Mouse (Mus musculus): Measurements from ENCODE around the gene Olfr643. TPM values are rescaled to one million over a fixed set of nuclear protein-coding genes. Genes with fewer than 3 reads are reported as not detected.

Gene Olfr643
- polyA plus RNA-seq, 1 experiment from 2014 or later: not detected

DNA sequence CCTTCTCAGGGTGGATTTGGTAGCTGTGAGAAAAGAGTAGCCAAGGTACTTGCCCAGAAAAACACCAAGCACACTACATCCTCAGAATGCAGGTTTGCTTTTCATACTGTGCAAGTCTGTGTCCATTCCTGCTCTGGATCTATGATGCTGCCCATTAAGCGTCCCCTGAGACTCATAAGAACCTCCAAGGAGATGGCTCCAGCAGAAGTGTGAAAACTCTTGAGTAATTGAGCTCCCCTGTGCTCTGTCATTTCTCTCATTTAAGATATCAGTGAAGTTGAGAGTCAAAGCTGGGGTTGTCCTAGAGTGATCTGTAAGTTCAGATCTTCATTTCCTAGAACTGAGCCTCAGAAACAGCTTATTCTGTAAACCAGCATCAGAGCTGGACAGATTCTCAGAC is 84.6 kb downstream of the Olfr643 start, which contains the start of gene Olfr642:
Gene Olfr642 (minus strand): TSS at position 101 of the 400 bp plus-strand sequence.
- Histone ChIP-seq H3K27ac (ENCODE audit: low read length) (no peak within 1 kb of the TSS), H3K4me2 (replicated peaks; ENCODE audit: low read depth, low read length) (no peak within 1 kb of the TSS), H3K4me1 (ENCODE audit: control insufficient read depth, insufficient read depth, low read length) (no peaks in the 10 kb centered on the region), H3K27me3 (ENCODE audit: control insufficient read depth, insufficient read depth, low read length) (no peaks in the 10 kb centered on the region), H3K4me3 (ENCODE audit: low read depth, low read length) (no peak within 1 kb of the TSS), H3K9me3 (ENCODE audit: control insufficient read depth, low read depth, low read length) (no peaks in the 10 kb centered on the region), H3K36me3 (ENCODE audit: control insufficient read depth, insufficient read depth, low read length) (no peaks in the 10 kb centered on the region), H3K9ac (replicated peaks; ENCODE audit: low read depth, low read length) (no peak within 1 kb of the TSS)
- ATAC-seq (ENCODE audit: insufficient number of reproducible peaks, insufficient read depth, low FRiP score, low read depth): no peak
- 74% methylated on average over 1 of the region's 1 CpGs for WGBS

DNA sequence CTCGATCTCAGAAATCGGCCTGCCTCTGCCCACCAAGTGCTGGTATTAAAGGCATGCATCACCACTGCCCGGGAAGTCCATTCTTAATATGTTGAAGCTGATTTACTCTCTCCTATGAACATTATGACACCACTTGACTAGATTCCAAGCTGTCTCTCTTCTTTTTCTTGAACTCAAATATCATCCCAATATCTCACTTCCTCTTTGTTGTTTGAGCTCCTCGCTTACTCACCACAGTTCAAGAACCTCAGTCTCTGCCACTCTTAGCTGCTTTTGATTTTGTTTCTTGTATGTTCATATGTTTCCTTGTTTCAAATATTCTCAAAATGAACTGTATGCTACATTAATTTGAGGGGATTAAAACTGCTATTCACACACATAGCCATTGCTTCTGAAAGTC is 86.5 kb downstream of the Olfr643 start:
- H3K4me1 ChIP-seq (ENCODE audit: control insufficient read depth, insufficient read depth, low read length): no peaks in the 10 kb centered on the region
- WGBS: 94% methylated on average over 4 of the region's 4 CpGs

DNA sequence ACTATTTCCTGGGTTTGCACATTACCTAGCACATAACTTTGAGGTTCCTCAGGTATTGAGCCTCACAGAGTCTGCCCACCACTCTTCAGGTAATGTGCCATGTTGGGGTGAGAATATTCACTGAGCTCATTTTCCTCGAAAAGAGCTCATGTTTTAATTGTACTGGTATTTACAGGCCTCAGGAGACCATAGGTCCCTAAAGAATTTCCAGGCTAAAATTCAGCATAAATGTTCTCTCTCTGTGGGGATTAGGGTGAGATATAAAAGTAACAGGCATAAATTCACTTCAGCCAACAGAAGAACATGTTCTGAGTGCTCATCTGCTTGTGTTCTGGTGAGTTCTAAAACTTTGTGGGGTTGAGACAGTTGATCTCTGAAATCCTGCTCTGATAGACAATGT is 102.1 kb downstream of the Olfr643 start, which contains the start of gene Olfr641:
Gene Olfr641 (plus strand): TSS at position 301 of the 400 bp plus-strand sequence.
- 63% methylated on average over 1 of the region's 1 CpGs for WGBS
- Histone ChIP-seq H3K9me3 (ENCODE audit: control insufficient read depth, low read depth, low read length) (no peaks in the 10 kb centered on the region), H3K9ac (replicated peaks; ENCODE audit: low read depth, low read length) (no peak within 1 kb of the TSS), H3K4me2 (replicated peaks; ENCODE audit: low read depth, low read length) (no peak within 1 kb of the TSS), H3K36me3 (ENCODE audit: control insufficient read depth, insufficient read depth, low read length) (no peaks in the 10 kb centered on the region), H3K4me1 (ENCODE audit: control insufficient read depth, insufficient read depth, low read length) (no peaks in the 10 kb centered on the region), H3K27ac (ENCODE audit: low read length) (no peak within 1 kb of the TSS), H3K27me3 (ENCODE audit: control insufficient read depth, insufficient read depth, low read length) (no peaks in the 10 kb centered on the region), H3K4me3 (ENCODE audit: low read depth, low read length) (no peak within 1 kb of the TSS)
- ATAC-seq (ENCODE audit: insufficient number of reproducible peaks, insufficient read depth, low FRiP score, low read depth): no peak

More for the DNA sequence above, 86.5 kb downstream of the Olfr643 start:
- Histone ChIP-seq H3K27me3 (ENCODE audit: control insufficient read depth, insufficient read depth, low read length) (no peaks in the 10 kb centered on the region), H3K27ac (ENCODE audit: low read length) (no peak overlapping the region), H3K9me3 (ENCODE audit: control insufficient read depth, low read depth, low read length) (no peaks in the 10 kb centered on the region), H3K4me2 (replicated peaks; ENCODE audit: low read depth, low read length) (no peak overlapping the region), H3K4me3 (ENCODE audit: low read depth, low read length) (no peak overlapping the region), H3K36me3 (ENCODE audit: control insufficient read depth, insufficient read depth, low read length) (no peaks in the 10 kb centered on the region), H3K9ac (replicated peaks; ENCODE audit: low read depth, low read length) (no peak overlapping the region)
- no peak for ATAC-seq (ENCODE audit: insufficient number of reproducible peaks, insufficient read depth, low FRiP score, low read depth)

DNA sequence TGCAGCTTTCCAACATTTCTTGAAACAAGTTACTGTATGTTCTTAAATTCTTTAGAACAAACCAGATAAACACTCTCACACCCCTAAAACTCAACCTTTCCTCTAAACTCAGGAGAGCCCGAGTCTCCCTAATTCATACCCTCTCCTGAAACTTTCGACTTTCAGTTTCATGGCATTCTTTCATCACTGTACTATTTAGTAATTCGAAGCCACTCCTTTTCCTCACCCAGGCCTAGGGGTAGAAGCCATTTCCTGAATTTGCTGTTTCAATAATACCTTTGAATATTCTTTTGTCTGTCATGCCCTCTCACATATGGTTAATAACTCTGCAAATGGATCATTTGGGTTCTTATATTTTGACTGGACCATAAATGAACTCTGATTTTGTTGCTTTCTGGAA is 110.2 kb downstream of the Olfr643 start:
- no peak for ATAC-seq (ENCODE audit: insufficient number of reproducible peaks, insufficient read depth, low FRiP score, low read depth)
- 84% methylated on average over 3 of the region's 3 CpGs for WGBS
- no peak overlapping the region for H3K4me2 ChIP-seq (replicated peaks; ENCODE audit: low read depth, low read length)
- no peak overlapping the region for H3K9ac ChIP-seq (replicated peaks; ENCODE audit: low read depth, low read length)
- H3K4me1 ChIP-seq (ENCODE audit: control insufficient read depth, insufficient read depth, low read length): no peaks in the 10 kb centered on the region
- no peak overlapping the region for H3K27ac ChIP-seq (ENCODE audit: low read length)
- H3K4me3 ChIP-seq (ENCODE audit: low read depth, low read length): no peak overlapping the region
- H3K9me3 ChIP-seq (ENCODE audit: control insufficient read depth, low read depth, low read length): no peaks in the 10 kb centered on the region
- no peaks in the 10 kb centered on the region for H3K27me3 ChIP-seq (ENCODE audit: control insufficient read depth, insufficient read depth, low read length)
- H3K36me3 ChIP-seq (ENCODE audit: control insufficient read depth, insufficient read depth, low read length): no peaks in the 10 kb centered on the region

DNA sequence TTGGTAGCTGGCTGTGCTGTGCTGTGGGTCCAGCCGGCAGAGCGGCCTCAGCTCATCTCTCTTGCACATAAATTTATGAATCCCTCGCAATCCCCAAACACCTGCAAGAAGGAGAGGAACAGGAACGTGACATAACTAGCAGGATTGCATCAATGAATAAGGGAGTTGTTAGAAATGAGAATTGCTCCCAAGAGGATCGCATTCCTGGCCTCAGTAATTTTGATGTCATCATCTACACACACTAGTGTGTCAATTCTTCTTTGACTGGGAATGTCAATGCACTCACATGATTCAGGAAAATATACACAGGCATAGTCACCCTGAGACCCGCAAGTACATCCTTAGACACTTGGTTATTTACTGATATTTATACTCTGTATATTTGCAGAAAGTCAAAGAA is 111.7 kb downstream of the Olfr643 start, which contains the start of gene Olfr640:
Gene Olfr640 (minus strand): TSS at position 101 of the 400 bp plus-strand sequence.
- no peaks in the 10 kb centered on the region for H3K4me1 ChIP-seq (ENCODE audit: control insufficient read depth, insufficient read depth, low read length)
- H3K4me2 ChIP-seq (replicated peaks; ENCODE audit: low read depth, low read length): no peak within 1 kb of the TSS
- H3K36me3 ChIP-seq (ENCODE audit: control insufficient read depth, insufficient read depth, low read length): no peaks in the 10 kb centered on the region
- ATAC-seq (ENCODE audit: insufficient number of reproducible peaks, insufficient read depth, low FRiP score, low read depth): no peak
- no peaks in the 10 kb centered on the region for H3K27me3 ChIP-seq (ENCODE audit: control insufficient read depth, insufficient read depth, low read length)
- no peak within 1 kb of the TSS for H3K9ac ChIP-seq (replicated peaks; ENCODE audit: low read depth, low read length)
- H3K4me3 ChIP-seq (ENCODE audit: low read depth, low read length): no peak within 1 kb of the TSS
- no peaks in the 10 kb centered on the region for H3K9me3 ChIP-seq (ENCODE audit: control insufficient read depth, low read depth, low read length)
- 82% methylated on average over 6 of the region's 6 CpGs for WGBS
- H3K27ac ChIP-seq (ENCODE audit: low read length): no peak within 1 kb of the TSS

DNA sequence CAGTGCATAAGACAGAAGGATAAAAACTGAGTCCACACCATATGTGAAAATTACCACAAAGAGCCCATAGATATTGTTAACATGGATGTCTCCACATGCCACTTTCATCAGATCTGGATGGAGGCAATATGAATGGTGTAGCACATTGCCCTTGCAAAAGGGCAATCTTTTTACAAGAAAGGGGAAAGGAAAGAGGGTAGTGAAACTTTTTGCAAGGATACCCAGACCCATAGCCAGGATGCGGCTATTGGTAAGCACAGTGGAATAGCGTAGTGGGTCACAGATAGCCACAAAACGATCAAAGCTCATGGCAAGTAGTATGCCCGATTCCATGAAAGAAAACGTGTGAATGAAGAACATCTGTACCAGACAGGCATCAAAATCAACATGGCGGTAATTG is 115.6 kb downstream of the Olfr643 start:
- no peak for ATAC-seq (ENCODE audit: insufficient number of reproducible peaks, insufficient read depth, low FRiP score, low read depth)
- Histone ChIP-seq H3K27ac (ENCODE audit: low read length) (no peak overlapping the region), H3K9ac (replicated peaks; ENCODE audit: low read depth, low read length) (no peak overlapping the region), H3K4me3 (ENCODE audit: low read depth, low read length) (no peak overlapping the region), H3K9me3 (ENCODE audit: control insufficient read depth, low read depth, low read length) (no peaks in the 10 kb centered on the region), H3K4me1 (ENCODE audit: control insufficient read depth, insufficient read depth, low read length) (no peaks in the 10 kb centered on the region), H3K27me3 (ENCODE audit: control insufficient read depth, insufficient read depth, low read length) (no peaks in the 10 kb centered on the region), H3K36me3 (ENCODE audit: control insufficient read depth, insufficient read depth, low read length) (no peaks in the 10 kb centered on the region), H3K4me2 (replicated peaks; ENCODE audit: low read depth, low read length) (no peak overlapping the region)
- 94% methylated on average over 6 of the region's 6 CpGs for WGBS

DNA sequence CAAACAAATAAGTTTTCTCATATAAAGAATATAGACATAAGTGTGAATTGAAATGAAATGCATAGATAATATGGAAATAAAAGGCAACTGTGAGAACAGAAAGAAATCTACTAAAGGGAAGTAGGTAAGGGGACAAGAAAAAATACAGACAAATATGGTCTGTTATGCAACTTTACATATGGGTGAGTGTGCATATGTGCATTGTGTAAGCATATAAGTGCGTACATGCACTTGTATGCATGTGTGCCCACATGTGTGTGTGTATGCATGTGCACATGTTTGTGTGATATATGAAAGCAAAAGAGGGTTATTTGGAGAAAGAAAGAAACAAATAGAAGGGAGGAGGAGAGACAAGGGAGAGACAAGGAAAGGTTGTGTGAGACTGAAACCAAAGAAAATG is 118.3 kb downstream of the Olfr643 start:
- Histone ChIP-seq H3K27ac (ENCODE audit: low read length) (no peak overlapping the region), H3K9me3 (ENCODE audit: control insufficient read depth, low read depth, low read length) (no peaks in the 10 kb centered on the region), H3K4me3 (ENCODE audit: low read depth, low read length) (no peak overlapping the region), H3K9ac (replicated peaks; ENCODE audit: low read depth, low read length) (no peak overlapping the region), H3K36me3 (ENCODE audit: control insufficient read depth, insufficient read depth, low read length) (no peaks in the 10 kb centered on the region), H3K4me1 (ENCODE audit: control insufficient read depth, insufficient read depth, low read length) (no peaks in the 10 kb centered on the region), H3K4me2 (replicated peaks; ENCODE audit: low read depth, low read length) (no peak overlapping the region), H3K27me3 (ENCODE audit: control insufficient read depth, insufficient read depth, low read length) (no peaks in the 10 kb centered on the region)
- WGBS: 81% methylated on average over 1 of the region's 1 CpGs
- ATAC-seq (ENCODE audit: insufficient number of reproducible peaks, insufficient read depth, low FRiP score, low read depth): no peak

DNA sequence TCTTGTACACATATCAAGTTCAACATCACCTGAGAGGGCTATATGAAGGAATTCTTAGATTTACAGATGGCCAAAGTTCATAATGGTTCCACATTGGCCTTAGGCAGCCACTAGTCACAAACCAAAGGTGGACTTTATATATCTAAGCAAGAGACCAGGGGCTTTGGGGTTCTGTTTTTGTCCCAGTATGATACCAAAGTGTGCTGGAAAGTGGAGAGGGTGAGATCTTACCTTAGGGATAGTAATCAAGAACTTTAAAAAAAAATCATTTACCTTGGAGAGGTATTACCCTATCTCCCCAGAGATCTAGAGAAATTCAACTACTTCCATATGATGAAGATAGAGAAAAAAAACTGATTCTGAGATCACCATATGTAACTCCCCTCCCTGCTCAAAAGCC is 120.0 kb downstream of the Olfr643 start, which contains the start of gene Olfr639:
Gene Olfr639 (minus strand): TSS at position 101 of the 400 bp plus-strand sequence.
- no peak within 1 kb of the TSS for H3K4me3 ChIP-seq (ENCODE audit: low read depth, low read length)
- H3K9ac ChIP-seq (replicated peaks; ENCODE audit: low read depth, low read length): no peak within 1 kb of the TSS
- no peaks in the 10 kb centered on the region for H3K9me3 ChIP-seq (ENCODE audit: control insufficient read depth, low read depth, low read length)
- H3K36me3 ChIP-seq (ENCODE audit: control insufficient read depth, insufficient read depth, low read length): no peaks in the 10 kb centered on the region
- no peak within 1 kb of the TSS for H3K4me2 ChIP-seq (replicated peaks; ENCODE audit: low read depth, low read length)
- no peak for ATAC-seq (ENCODE audit: insufficient number of reproducible peaks, insufficient read depth, low FRiP score, low read depth)
- H3K27me3 ChIP-seq (ENCODE audit: control insufficient read depth, insufficient read depth, low read length): no peaks in the 10 kb centered on the region
- H3K27ac ChIP-seq (ENCODE audit: low read length): no peak within 1 kb of the TSS
- no peaks in the 10 kb centered on the region for H3K4me1 ChIP-seq (ENCODE audit: control insufficient read depth, insufficient read depth, low read length)

DNA sequence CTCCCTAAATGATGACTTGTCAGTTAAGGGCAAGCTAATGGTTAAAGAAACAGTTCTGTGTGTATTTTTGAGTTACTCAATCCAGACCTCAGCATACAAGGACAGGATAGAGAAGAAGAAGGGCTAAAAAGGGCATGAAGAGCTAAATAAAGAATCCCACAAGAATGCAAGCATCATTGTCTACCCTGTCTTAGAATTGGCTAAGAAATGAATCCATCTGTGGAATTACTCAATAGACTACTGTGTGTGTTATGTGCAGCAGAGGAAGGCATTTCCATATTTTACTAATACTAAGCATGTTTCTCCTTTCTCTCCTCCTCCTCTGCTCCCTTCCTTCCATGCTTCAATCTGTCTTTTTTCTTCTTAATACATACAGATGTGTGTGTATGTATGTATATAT is 138.1 kb downstream of the Olfr643 start:
- Histone ChIP-seq H3K36me3 (ENCODE audit: control insufficient read depth, insufficient read depth, low read length) (no peaks in the 10 kb centered on the region), H3K9me3 (ENCODE audit: control insufficient read depth, low read depth, low read length) (no peaks in the 10 kb centered on the region), H3K4me3 (ENCODE audit: low read depth, low read length) (no peak overlapping the region), H3K4me1 (ENCODE audit: control insufficient read depth, insufficient read depth, low read length) (no peaks in the 10 kb centered on the region), H3K27ac (ENCODE audit: low read length) (no peak overlapping the region), H3K27me3 (ENCODE audit: control insufficient read depth, insufficient read depth, low read length) (no peaks in the 10 kb centered on the region), H3K4me2 (replicated peaks; ENCODE audit: low read depth, low read length) (no peak overlapping the region), H3K9ac (replicated peaks; ENCODE audit: low read depth, low read length) (no peak overlapping the region)
- ATAC-seq (ENCODE audit: insufficient number of reproducible peaks, insufficient read depth, low FRiP score, low read depth): no peak
